Mouse (Mus musculus) heart, embryonic 15.5 days (tissue): ENCODE results near the gene Grb10. TPM values are rescaled to one million over a fixed set of nuclear protein-coding genes. Genes with fewer than 3 reads are reported as not detected.
A peak's percentile ranks its signal among the peaks of the same experiment; 100 is the strongest.

Experiments
- ATAC-seq: fragments of 200-750 bp; cut with Nextera tagmentation; replicated peaks from 2 replicates; pipeline ENCODE4 v1.8.0; 2017; ENCODE audit warnings: low read depth, moderate TSS enrichment; ENCODE audit not compliant: insufficient number of reproducible peaks, insufficient read depth, low FRiP score
- H3K27ac ChIP-seq: fragments of 300-500 bp; sonication (generic); 2 replicates; pipeline ENCODE4 v1.5.1; 2015; ENCODE audit warnings: mild to moderate bottlenecking, inconsistent platforms
- H3K27me3 ChIP-seq: fragments of 300-500 bp; sonication (generic); 2 replicates; pipeline ENCODE4 v1.6.1; 2015; ENCODE audit warnings: inconsistent platforms
- H3K36me3 ChIP-seq: fragments of 300-500 bp; sonication (generic); 2 replicates; pipeline ENCODE4 v1.6.1; 2015; ENCODE audit warnings: mild to moderate bottlenecking, inconsistent platforms
- H3K4me1 ChIP-seq: fragments of 300-500 bp; sonication (generic); replicated peaks from 2 replicates; pipeline ENCODE4 v1.6.1; 2015; ENCODE audit warnings: inconsistent platforms
- H3K4me2 ChIP-seq: fragments of 300-500 bp; sonication (generic); 2 replicates; pipeline ENCODE4 v1.6.1; 2015; ENCODE audit warnings: inconsistent platforms, mild to moderate bottlenecking, moderate library complexity
- H3K4me3 ChIP-seq: fragments of 300-500 bp; sonication (generic); 2 replicates; pipeline ENCODE4 v1.5.1; 2015; ENCODE audit warnings: mild to moderate bottlenecking, inconsistent platforms
- H3K9ac ChIP-seq: fragments of 300-500 bp; sonication (generic); 2 replicates; pipeline ENCODE4 v1.6.1; 2015; ENCODE audit warnings: mild to moderate bottlenecking, inconsistent platforms
- H3K9me3 ChIP-seq: fragments of 300-500 bp; sonication (generic); replicated peaks from 2 replicates; pipeline ENCODE4 v1.6.1; 2016; ENCODE audit warnings: inconsistent platforms
- WGBS: fragments of 180-500 bp; shearing (Covaris S2); methylation state at CpG from one replicate; pipeline ENCODE4 v1.1.7; 2015; ENCODE audit warnings: mixed read lengths; 5-methylcytosine and 5-hydroxymethylcytosine counted together
- polyA plus RNA-seq: library from polyadenylated mRNA; unstranded; fragments of >200 nt; fragmentation: Nextera tagmentation; extraction: Ambion mirVana; gene quantifications from 2 replicates; pipeline ENCODE4 v1.2.1, GENCODE M21; 2015

Grb10 gene
- 503 and 529 TPM in 2 replicates for polyA plus RNA-seq

GRCm38 (mm10) chr11:12038470-12038985 lies at the start of gene Grb10:
TSS of gene Grb10 (minus strand) at chr11:12038683.
- peak within 1 kb of the TSS; percentile 86 for H3K27ac ChIP-seq
- peak within 1 kb of the TSS; percentile 65 for H3K4me2 ChIP-seq
- peak within 1 kb of the TSS; percentile 68 for H3K4me3 ChIP-seq
- H3K9me3 ChIP-seq, result no peaks in the 10 kb centered on the region
- no peak for ATAC-seq
- H3K27me3 ChIP-seq, result peaks cover 73% of the 10 kb centered on the region
- WGBS, result 32% methylated on average over 10 of the region's 10 CpGs
- no peaks in the 10 kb centered on the region for H3K36me3 ChIP-seq
- H3K9ac ChIP-seq, result peak within 1 kb of the TSS; percentile 66
- H3K4me1 ChIP-seq, result peaks cover 4% of the 10 kb centered on the region; the same call in 1 of the 2 replicates

- Histone ChIP-seq H3K9me3 (no peaks in the 10 kb centered on the region), H3K27me3 (no peaks in the 10 kb centered on the region), H3K36me3 (no peaks in the 10 kb centered on the region), H3K27ac (no peak overlapping the region), H3K4me1 (no peaks in the 10 kb centered on the region), H3K4me2 (no peak overlapping the region), H3K4me3 (no peak overlapping the region), H3K9ac (no peak overlapping the region)
- WGBS, result 70% methylated on average over 3 of the region's 3 CpGs
- ATAC-seq, result no peak
These were observed 43.2 kb upstream of the Grb10 start for GRCm38 (mm10) chr11:12081638-12082037.

- 70% methylated on average over 2 of the region's 2 CpGs for WGBS
- no peak for ATAC-seq
These were observed 40.7 kb upstream of the Grb10 start for GRCm38 (mm10) chr11:12079231-12079630.

GRCm38 (mm10) chr11:12075449-12075848 lies 37.0 kb upstream of the Grb10 start:
- 85% methylated on average over 1 of the region's 1 CpGs for WGBS
- Histone ChIP-seq H3K36me3 (no peaks in the 10 kb centered on the region), H3K9ac (no peak overlapping the region), H3K9me3 (no peaks in the 10 kb centered on the region), H3K4me1 (no peaks in the 10 kb centered on the region), H3K4me3 (no peak overlapping the region), H3K4me2 (no peak overlapping the region), H3K27me3 (no peaks in the 10 kb centered on the region), H3K27ac (no peak overlapping the region)
- ATAC-seq, result no peak

More at GRCm38 (mm10) chr11:12079231-12079630, 40.7 kb upstream of the Grb10 start:
- no peaks in the 10 kb centered on the region for H3K4me1 ChIP-seq
- H3K27ac ChIP-seq, result no peak overlapping the region
- no peaks in the 10 kb centered on the region for H3K9me3 ChIP-seq
- H3K36me3 ChIP-seq, result no peaks in the 10 kb centered on the region
- H3K27me3 ChIP-seq, result no peaks in the 10 kb centered on the region
- no peak overlapping the region for H3K4me2 ChIP-seq
- H3K9ac ChIP-seq, result no peak overlapping the region
- H3K4me3 ChIP-seq, result no peak overlapping the region

GRCm38 (mm10) chr11:12073394-12074226 lies 35.1 kb upstream of the Grb10 start:
- Histone ChIP-seq H3K4me3 (no peak overlapping the region), H3K4me2 (no peak overlapping the region), H3K27ac (no peak overlapping the region), H3K4me1 (no peaks in the 10 kb centered on the region), H3K36me3 (no peaks in the 10 kb centered on the region), H3K9me3 (no peaks in the 10 kb centered on the region), H3K9ac (no peak overlapping the region), H3K27me3 (no peaks in the 10 kb centered on the region)
- WGBS, result 75% methylated on average over 6 of the region's 6 CpGs
- no peak for ATAC-seq

- H3K36me3 ChIP-seq, result no peaks in the 10 kb centered on the region
- H3K4me3 ChIP-seq, result no peak overlapping the region
- WGBS, result 71% methylated on average over 3 of the region's 3 CpGs
- ATAC-seq, result no peak
- H3K4me2 ChIP-seq, result no peak overlapping the region
- no peaks in the 10 kb centered on the region for H3K27me3 ChIP-seq
- H3K27ac ChIP-seq, result no peak overlapping the region
- no peaks in the 10 kb centered on the region for H3K9me3 ChIP-seq
- no peaks in the 10 kb centered on the region for H3K4me1 ChIP-seq
- H3K9ac ChIP-seq, result no peak overlapping the region
These were observed 33.8 kb upstream of the Grb10 start for GRCm38 (mm10) chr11:12072322-12072721.

- Histone ChIP-seq H3K36me3 (no peaks in the 10 kb centered on the region), H3K4me1 (no peaks in the 10 kb centered on the region), H3K27me3 (no peaks in the 10 kb centered on the region), H3K9me3 (no peaks in the 10 kb centered on the region), H3K27ac (no peak overlapping the region), H3K4me2 (no peak overlapping the region), H3K9ac (no peak overlapping the region), H3K4me3 (no peak overlapping the region)
- no peak for ATAC-seq
- WGBS, result 68% methylated on average over 4 of the region's 4 CpGs
These were observed 20.5 kb upstream of the Grb10 start for GRCm38 (mm10) chr11:12059005-12059404.

- peaks cover 4% of the 10 kb centered on the region; the same call in 1 of the 2 replicates for H3K27me3 ChIP-seq
- H3K4me2 ChIP-seq, result no peak overlapping the region
- H3K4me1 ChIP-seq, result peaks cover 10% of the 10 kb centered on the region; the same call in 1 of the 2 replicates
- no peaks in the 10 kb centered on the region for H3K9me3 ChIP-seq
- no peak for ATAC-seq
- H3K4me3 ChIP-seq, result no peak overlapping the region
- H3K9ac ChIP-seq, result no peak overlapping the region
- peak overlapping the region; percentile 46; the same call in 1 of the 2 replicates for H3K27ac ChIP-seq
- no peaks in the 10 kb centered on the region for H3K36me3 ChIP-seq
- WGBS, result 37% methylated on average over 2 of the region's 2 CpGs
These were observed 10.3 kb upstream of the Grb10 start for GRCm38 (mm10) chr11:12048547-12049327.

GRCm38 (mm10) chr11:12048135-12048534 lies 9.7 kb upstream of the Grb10 start:
- peaks cover 8% of the 10 kb centered on the region for H3K27me3 ChIP-seq
- peaks cover 10% of the 10 kb centered on the region; the same call in 1 of the 2 replicates for H3K4me1 ChIP-seq
- H3K4me2 ChIP-seq, result no peak overlapping the region
- 73% methylated on average over 1 of the region's 1 CpGs for WGBS
- no peak overlapping the region for H3K27ac ChIP-seq
- no peak overlapping the region for H3K4me3 ChIP-seq
- ATAC-seq, result no peak
- H3K36me3 ChIP-seq, result no peaks in the 10 kb centered on the region
- no peak overlapping the region for H3K9ac ChIP-seq
- no peaks in the 10 kb centered on the region for H3K9me3 ChIP-seq

- Histone ChIP-seq H3K9ac (no peak overlapping the region), H3K4me2 (no peak overlapping the region), H3K4me1 (peaks cover 10% of the 10 kb centered on the region; the same call in 1 of the 2 replicates), H3K27me3 (peaks cover 33% of the 10 kb centered on the region), H3K27ac (no peak overlapping the region), H3K36me3 (no peaks in the 10 kb centered on the region), H3K4me3 (no peak overlapping the region), H3K9me3 (no peaks in the 10 kb centered on the region)
- no peak for ATAC-seq
- 50% methylated on average over 3 of the region's 3 CpGs for WGBS
These were observed 5.8 kb upstream of the Grb10 start for GRCm38 (mm10) chr11:12044245-12044644.

- Histone ChIP-seq H3K4me2 (no peak overlapping the region), H3K4me1 (no peaks in the 10 kb centered on the region; the same call in 1 of the 2 replicates), H3K36me3 (no peaks in the 10 kb centered on the region), H3K27me3 (peaks cover 49% of the 10 kb centered on the region), H3K27ac (no peak overlapping the region), H3K9ac (no peak overlapping the region), H3K9me3 (no peaks in the 10 kb centered on the region), H3K4me3 (no peak overlapping the region)
- no peak for ATAC-seq
- 77% methylated on average over 4 of the region's 4 CpGs for WGBS
These were observed 3.3 kb upstream of the Grb10 start for GRCm38 (mm10) chr11:12041787-12042186.
